Mouse (Mus musculus) MEL (cell line): ENCODE results near the gene N4bp2l1.

Source experiments
- CTCF ChIP-seq, 3 experiments: IDR thresholded peaks in 2 of 3; conservative IDR thresholded peaks in 1 of 3; 2 replicates each; pipeline ENCODE4 v1.5.1; 2011 to 2012; ENCODE audit warnings: low read length in 3 of 3, low read depth in 2 of 3, mild to moderate bottlenecking in 2 of 3, improper control_type of control experiment in 1 of 3, inconsistent platforms in 1 of 3, mixed read lengths in 1 of 3, moderate library complexity in 1 of 3; ENCODE audit not compliant: control insufficient read depth in 1 of 3, insufficient read depth in 1 of 3, poor library complexity in 1 of 3, severe bottlenecking in 1 of 3
- NRF1 ChIP-seq: IDR thresholded peaks from 2 replicates; pipeline ENCODE4 v1.6.1; 2014; ENCODE audit warnings: low read depth, mild to moderate bottlenecking, inconsistent platforms, low read length, improper control_type of control experiment, moderate library complexity; ENCODE audit not compliant: poor library complexity, insufficient read depth, severe bottlenecking
- POLR2A ChIP-seq, 2 experiments: IDR thresholded peaks; 2 replicates each; pipeline ENCODE4 v1.6.1; 2011 to 2012; ENCODE audit warnings: low read length in 2 of 2, mild to moderate bottlenecking in 2 of 2, control low read depth in 1 of 2, improper control_type of control experiment in 1 of 2, low read depth in 1 of 2, moderate library complexity in 1 of 2; ENCODE audit not compliant: control insufficient read depth in 1 of 2, insufficient read depth in 1 of 2, poor library complexity in 1 of 2
- RAD21 ChIP-seq: IDR thresholded peaks from 2 replicates; pipeline ENCODE4 v1.6.1; 2011; ENCODE audit warnings: mild to moderate bottlenecking, low read depth, low read length, improper control_type of control experiment
- ZNF384 ChIP-seq: IDR thresholded peaks from 2 replicates; pipeline ENCODE4 v1.6.1; 2012; ENCODE audit warnings: low read depth, mild to moderate bottlenecking, inconsistent platforms, low read length, improper control_type of control experiment

DNA sequence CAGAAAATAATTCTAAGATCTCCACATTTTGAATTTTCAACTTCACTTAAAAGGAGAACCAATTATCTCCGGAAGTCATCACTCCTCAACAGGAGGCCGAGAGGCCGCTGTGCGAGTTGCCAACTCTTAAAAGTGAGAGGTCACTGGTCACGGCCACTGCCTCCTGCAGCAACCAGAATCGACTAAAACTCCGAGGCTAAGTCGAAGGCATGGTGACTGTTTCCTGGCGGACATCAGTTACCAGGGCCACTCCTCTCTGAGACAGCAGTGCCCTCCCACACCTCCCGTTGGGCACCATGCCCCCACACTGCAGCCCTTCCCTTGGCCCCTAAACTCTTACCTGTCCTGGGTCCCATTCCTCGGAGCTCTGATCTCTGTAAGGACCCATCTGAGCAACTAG, 20.2 kb downstream of the N4bp2l1 start:
- no peak for TF ChIP-seq POLR2A (IDR thresholded peaks at IDR 0.05; ENCODE audit: control insufficient read depth in 1 of 2, insufficient read depth in 1 of 2, low read depth in 1 of 2, low read length in 2 of 2, poor library complexity in 1 of 2)
- TF ChIP-seq CTCF (IDR thresholded peaks at IDR 0.05 in 2 of 3, conservative IDR thresholded peaks at IDR 0.05 in 1 of 3; ENCODE audit: control insufficient read depth in 1 of 3, insufficient read depth in 1 of 3, low read depth in 2 of 3, low read length in 3 of 3, poor library complexity in 1 of 3, severe bottlenecking in 1 of 3), result no peak
- TF ChIP-seq ZNF384, result no peak
- no peak for TF ChIP-seq NRF1
- no peak for TF ChIP-seq RAD21
